Mouse (Mus musculus) G1E-ER4 (cell line): ENCODE results near the gene 2410004P03Rik. TPM values are rescaled to one million over a fixed set of nuclear protein-coding genes. Genes with fewer than 3 reads are reported as not detected.

ENCODE experiments used
- GATA1 ChIP-seq: IDR thresholded peaks from one replicate; pipeline ENCODE4 v1.8.0; 2012; ENCODE audit warnings: low read length, inconsistent platforms
- polyA plus RNA-seq: library from polyadenylated mRNA; stranded (reverse); fragments of >175 nt; gene quantifications from 2 replicates; pipeline ENCODE4 v1.2.3, GENCODE M21; 2012

The 2410004P03Rik gene
- polyA plus RNA-seq, 1 experiment: not detected

- no peak for TF ChIP-seq GATA1
Observed at GRCm38 (mm10) chr12:17034671-17035070, 23.1 kb upstream of the 2410004P03Rik start.

GRCm38 (mm10) chr12:17033464-17033841 is 21.9 kb upstream of the 2410004P03Rik start:
- TF ChIP-seq GATA1: no peak

- no peak for TF ChIP-seq GATA1
Observed at GRCm38 (mm10) chr12:17032694-17033463, 21.4 kb upstream of the 2410004P03Rik start.

- TF ChIP-seq GATA1: no peak
Observed at GRCm38 (mm10) chr12:17024554-17025110, 13.1 kb upstream of the 2410004P03Rik start.

GRCm38 (mm10) chr12:17022145-17022544 is 10.6 kb upstream of the 2410004P03Rik start:
- TF ChIP-seq GATA1: no peak

- TF ChIP-seq GATA1: no peak
Observed at GRCm38 (mm10) chr12:17018468-17018867, 6.9 kb upstream of the 2410004P03Rik start.

GRCm38 (mm10) chr12:17015711-17016110 is 4.2 kb upstream of the 2410004P03Rik start:
- no peak for TF ChIP-seq GATA1

- no peak for TF ChIP-seq GATA1
Observed at GRCm38 (mm10) chr12:17012067-17012899, 756 bp upstream of the 2410004P03Rik start.

GRCm38 (mm10) chr12:17009466-17009865 is 2.1 kb downstream of the 2410004P03Rik start:
- no peak for TF ChIP-seq GATA1

- no peak for TF ChIP-seq GATA1
Observed at GRCm38 (mm10) chr12:17001211-17001610, 10.3 kb downstream of the 2410004P03Rik start.

- no peak for TF ChIP-seq GATA1
Observed at GRCm38 (mm10) chr12:17000628-17001027, 10.9 kb downstream of the 2410004P03Rik start.

- TF ChIP-seq GATA1: no peak
Observed at GRCm38 (mm10) chr12:16999739-17000497, 11.6 kb downstream of the 2410004P03Rik start, which contains the start of gene Pqlc3. Gene Pqlc3 (minus strand): TSS chr12:17000408.

- no peak for TF ChIP-seq GATA1
Observed at GRCm38 (mm10) chr12:16999146-16999545, 12.4 kb downstream of the 2410004P03Rik start.

GRCm38 (mm10) chr12:16996886-16997462 is 14.6 kb downstream of the 2410004P03Rik start:
- no peak for TF ChIP-seq GATA1

GRCm38 (mm10) chr12:16996281-16996680 is 15.2 kb downstream of the 2410004P03Rik start:
- no peak for TF ChIP-seq GATA1
